Mouse (Mus musculus): ENCODE results near the gene Rapgef4. TPM values are rescaled to one million over a fixed set of nuclear protein-coding genes. Genes with fewer than 3 reads are reported as not detected.

Gene Rapgef4
- polyA plus RNA-seq, 1 experiment = 20.4 TPM

GRCm38 (mm10) chr2:72104604-72105003 is 123.6 kb downstream of the Rapgef4 start:
- TF ChIP-seq POLR2A (IDR thresholded peaks at IDR 0.05; ENCODE audit: borderline replicate concordance, extremely low read depth, insufficient read depth, insufficient read length, poor library complexity, severe bottlenecking) (no peak), CTCF (IDR thresholded peaks at IDR 0.05; ENCODE audit: borderline replicate concordance, extremely low read depth, insufficient read depth, insufficient read length) (no peak)
- no peak for DNase-seq (ENCODE audit: low read depth)

- no peak for TF ChIP-seq CTCF (IDR thresholded peaks at IDR 0.05; ENCODE audit: borderline replicate concordance, extremely low read depth, insufficient read depth, insufficient read length)
- TF ChIP-seq POLR2A (IDR thresholded peaks at IDR 0.05; ENCODE audit: borderline replicate concordance, extremely low read depth, insufficient read depth, insufficient read length, poor library complexity, severe bottlenecking) = no peak
- DNase-seq (ENCODE audit: low read depth) = peak; percentile 63
These were observed 126.6 kb downstream of the Rapgef4 start for GRCm38 (mm10) chr2:72107525-72108180.

GRCm38 (mm10) chr2:72108448-72109312 is 127.6 kb downstream of the Rapgef4 start:
- no peak for TF ChIP-seq POLR2A (IDR thresholded peaks at IDR 0.05; ENCODE audit: borderline replicate concordance, extremely low read depth, insufficient read depth, insufficient read length, poor library complexity, severe bottlenecking)
- no peak for TF ChIP-seq CTCF (IDR thresholded peaks at IDR 0.05; ENCODE audit: borderline replicate concordance, extremely low read depth, insufficient read depth, insufficient read length)
- DNase-seq (ENCODE audit: low read depth) = peak; percentile 43

GRCm38 (mm10) chr2:72110404-72110803 is 129.4 kb downstream of the Rapgef4 start:
- no peak for TF ChIP-seq CTCF (IDR thresholded peaks at IDR 0.05; ENCODE audit: borderline replicate concordance, extremely low read depth, insufficient read depth, insufficient read length)
- TF ChIP-seq POLR2A (IDR thresholded peaks at IDR 0.05; ENCODE audit: borderline replicate concordance, extremely low read depth, insufficient read depth, insufficient read length, poor library complexity, severe bottlenecking) = no peak
- DNase-seq (ENCODE audit: low read depth) = no peak

- TF ChIP-seq CTCF (IDR thresholded peaks at IDR 0.05; ENCODE audit: borderline replicate concordance, extremely low read depth, insufficient read depth, insufficient read length) = no peak
- no peak for DNase-seq (ENCODE audit: low read depth)
These were observed 132.7 kb downstream of the Rapgef4 start for GRCm38 (mm10) chr2:72113716-72114115.

- DNase-seq (ENCODE audit: low read depth) = no peak
- TF ChIP-seq CTCF (IDR thresholded peaks at IDR 0.05; ENCODE audit: borderline replicate concordance, extremely low read depth, insufficient read depth, insufficient read length) = no peak
- TF ChIP-seq POLR2A (IDR thresholded peaks at IDR 0.05; ENCODE audit: borderline replicate concordance, extremely low read depth, insufficient read depth, insufficient read length, poor library complexity, severe bottlenecking) = no peak
These were observed 133.1 kb downstream of the Rapgef4 start for GRCm38 (mm10) chr2:72114148-72114559.

- TF ChIP-seq POLR2A (IDR thresholded peaks at IDR 0.05; ENCODE audit: borderline replicate concordance, extremely low read depth, insufficient read depth, insufficient read length, poor library complexity, severe bottlenecking) (no peak), CTCF (IDR thresholded peaks at IDR 0.05; ENCODE audit: borderline replicate concordance, extremely low read depth, insufficient read depth, insufficient read length) (no peak)
- DNase-seq (ENCODE audit: low read depth) = peak; percentile 48
These were observed 135.1 kb downstream of the Rapgef4 start for GRCm38 (mm10) chr2:72116103-72116502.

- DNase-seq (ENCODE audit: low read depth) = no peak
- no peak for TF ChIP-seq POLR2A (IDR thresholded peaks at IDR 0.05; ENCODE audit: borderline replicate concordance, extremely low read depth, insufficient read depth, insufficient read length, poor library complexity, severe bottlenecking)
- TF ChIP-seq CTCF (IDR thresholded peaks at IDR 0.05; ENCODE audit: borderline replicate concordance, extremely low read depth, insufficient read depth, insufficient read length) = no peak
These were observed 135.7 kb downstream of the Rapgef4 start for GRCm38 (mm10) chr2:72116698-72117097.

GRCm38 (mm10) chr2:72117138-72118011 is 136.3 kb downstream of the Rapgef4 start:
- DNase-seq (ENCODE audit: low read depth) = no peak
- TF ChIP-seq POLR2A (IDR thresholded peaks at IDR 0.05; ENCODE audit: borderline replicate concordance, extremely low read depth, insufficient read depth, insufficient read length, poor library complexity, severe bottlenecking) (no peak), CTCF (IDR thresholded peaks at IDR 0.05; ENCODE audit: borderline replicate concordance, extremely low read depth, insufficient read depth, insufficient read length) (no peak)

GRCm38 (mm10) chr2:72120211-72120610 is 139.2 kb downstream of the Rapgef4 start:
- no peak for DNase-seq (ENCODE audit: low read depth)
- no peak for TF ChIP-seq POLR2A (IDR thresholded peaks at IDR 0.05; ENCODE audit: borderline replicate concordance, extremely low read depth, insufficient read depth, insufficient read length, poor library complexity, severe bottlenecking)
- TF ChIP-seq CTCF (IDR thresholded peaks at IDR 0.05; ENCODE audit: borderline replicate concordance, extremely low read depth, insufficient read depth, insufficient read length) = no peak

Measured in brain, embryonic 14.5 days (tissue).